Mouse (Mus musculus) limb, embryonic 14.5 days (tissue): ENCODE data around the gene Deup1. TPM values are rescaled to one million over a fixed set of nuclear protein-coding genes. Genes with fewer than 3 reads are reported as not detected.
"Not testable (repeated sequence)": the region's sequence is repeated elsewhere in the genome, so short reads cannot be mapped to it uniquely, and the experiment has no call there.

Experiments used
- ATAC-seq: fragments of 200-750 bp; cut with Nextera tagmentation; 2 replicates; pipeline ENCODE4 v1.8.0; 2017; ENCODE audit warnings: low read depth, moderate number of reproducible peaks, moderate TSS enrichment; ENCODE audit not compliant: low FRiP score
- DNase-seq: peaks from one replicate; pipeline ENCODE4 v3.0.0-alpha.2; 2015; ENCODE audit warnings: low spot score
- H3K27ac ChIP-seq: fragments of 300-500 bp; sonication (generic); replicated peaks from 2 replicates; pipeline ENCODE4 v1.5.1; 2014; ENCODE audit warnings: low read depth, mild to moderate bottlenecking, low read length, moderate library complexity, mixed read lengths
- H3K27me3 ChIP-seq: fragments of 300-500 bp; sonication (generic); 2 replicates; pipeline ENCODE4 v1.6.1; 2014; ENCODE audit warnings: low read length, mixed read lengths; ENCODE audit not compliant: control insufficient read depth, insufficient read depth
- H3K36me3 ChIP-seq: fragments of 300-500 bp; sonication (generic); 2 replicates; pipeline ENCODE4 v1.6.1; 2014; ENCODE audit warnings: mild to moderate bottlenecking, low read length, moderate library complexity, mixed read lengths; ENCODE audit not compliant: control insufficient read depth, insufficient read depth
- H3K4me1 ChIP-seq: fragments of 300-500 bp; sonication (generic); 2 replicates; pipeline ENCODE4 v1.6.1; 2014; ENCODE audit warnings: antibody characterized with exemption, low read length, mixed read lengths; ENCODE audit not compliant: control insufficient read depth, insufficient read depth
- H3K4me2 ChIP-seq: fragments of 300-500 bp; sonication (generic); replicated peaks from 2 replicates; pipeline ENCODE4 v1.6.1; 2014; ENCODE audit warnings: low read depth, mild to moderate bottlenecking, low read length, moderate library complexity; ENCODE audit not compliant: severe bottlenecking
- H3K4me3 ChIP-seq: fragments of 300-500 bp; sonication (generic); replicated peaks from 2 replicates; pipeline ENCODE4 v1.5.1; 2014; ENCODE audit warnings: low read length
- H3K9ac ChIP-seq: fragments of 300-500 bp; sonication (generic); 2 replicates; pipeline ENCODE4 v1.6.1; 2014; ENCODE audit warnings: mild to moderate bottlenecking, low read depth, low read length, moderate library complexity; ENCODE audit not compliant: severe bottlenecking
- H3K9me3 ChIP-seq: fragments of 300-500 bp; sonication (generic); 2 replicates; pipeline ENCODE4 v1.6.1; 2016; ENCODE audit warnings: low read length; ENCODE audit not compliant: control insufficient read depth
- POLR2A ChIP-seq: fragments of 200-500 bp; IDR thresholded peaks from 2 replicates; pipeline ENCODE4 v1.8.0; 2012; ENCODE audit warnings: inconsistent platforms, mild to moderate bottlenecking, moderate library complexity, borderline replicate concordance; ENCODE audit not compliant: insufficient read depth, insufficient read length; ENCODE audit errors: extremely low read depth
- WGBS: fragments of 180-500 bp; shearing (Covaris S2); extraction: QIAGEN DNeasy Blood & Tissue Kit; methylation state at CpG from one replicate; pipeline ENCODE4 v1.1.7; 2014; 5-methylcytosine and 5-hydroxymethylcytosine counted together
- polyA plus RNA-seq, 2 experiments: library from polyadenylated mRNA; depleted of rRNA in 1 of 2; stranded (reverse) in 1 of 2; unstranded in 1 of 2; fragments of >200 nt; fragmentation: Nextera tagmentation in 1 of 2; extraction: Ambion mirVana in 1 of 2; gene quantifications; 2 replicates each; pipeline versions ENCODE4 v1.2.1 to v1.2.3; 2012 to 2014

Gene Deup1
- polyA plus RNA-seq, 2 experiments: 0.10 TPM; not detected in 1

DNA sequence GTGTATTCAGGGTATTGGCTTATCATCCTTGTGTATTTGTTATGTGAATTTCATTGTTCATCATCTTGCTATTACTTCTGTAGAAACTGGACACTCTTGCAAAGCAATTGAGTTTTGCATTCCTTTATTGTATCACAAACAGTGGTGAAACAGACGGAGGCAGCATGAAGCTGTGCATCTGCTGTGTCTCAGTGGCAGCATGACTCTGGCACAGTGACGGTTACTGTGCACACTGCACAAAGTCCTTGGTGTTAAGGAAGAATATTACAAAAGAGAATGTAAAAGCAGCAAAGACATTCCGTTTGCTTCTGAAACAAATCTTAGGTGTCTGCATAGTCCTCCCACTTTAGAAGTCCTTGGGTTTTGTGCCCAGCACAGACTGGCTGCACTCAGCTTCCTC lies 67.3 kb downstream of the Deup1 start:
- Histone ChIP-seq H3K9ac (no peak overlapping the region), H3K36me3 (no peaks in the 10 kb centered on the region), H3K4me3 (no peak overlapping the region), H3K9me3 (no peaks in the 10 kb centered on the region), H3K27me3 (no peaks in the 10 kb centered on the region), H3K4me2 (no peak overlapping the region), H3K27ac (no peak overlapping the region), H3K4me1 (no peaks in the 10 kb centered on the region)
- TF ChIP-seq POLR2A: no peak
- no peak for DNase-seq
- ATAC-seq: no peak
- 66% methylated on average over 3 of the region's 3 CpGs for WGBS

DNA sequence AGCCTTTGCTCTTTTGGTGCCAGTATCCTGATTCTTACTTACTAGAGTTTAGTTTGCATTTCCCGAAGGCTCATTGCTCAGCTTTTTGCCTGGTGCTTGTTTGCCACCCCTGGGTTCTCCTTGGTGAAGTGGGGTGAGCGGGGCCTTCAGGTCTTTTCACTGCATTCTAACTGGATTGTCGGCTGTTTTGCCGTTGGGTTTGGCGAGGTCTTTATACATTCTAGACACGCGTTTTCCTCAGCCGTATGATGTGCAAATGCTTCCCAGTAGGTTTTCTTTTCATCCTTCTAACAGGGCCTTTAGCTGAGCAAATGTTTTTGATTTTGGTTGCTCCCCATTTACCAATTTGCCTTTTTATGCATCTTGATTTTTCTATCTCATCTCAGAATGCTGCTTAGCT lies 74.4 kb downstream of the Deup1 start:
- H3K9ac ChIP-seq: no peak overlapping the region
- TF ChIP-seq POLR2A: no peak
- no peaks in the 10 kb centered on the region for H3K27me3 ChIP-seq
- no peak overlapping the region for H3K4me2 ChIP-seq
- DNase-seq (no peak), ATAC-seq (no peak)
- H3K4me3 ChIP-seq: no peak overlapping the region
- no peaks in the 10 kb centered on the region for H3K9me3 ChIP-seq
- WGBS: 70% methylated on average over 8 of the region's 8 CpGs
- no peaks in the 10 kb centered on the region for H3K36me3 ChIP-seq
- no peak overlapping the region for H3K27ac ChIP-seq
- no peaks in the 10 kb centered on the region for H3K4me1 ChIP-seq

DNA sequence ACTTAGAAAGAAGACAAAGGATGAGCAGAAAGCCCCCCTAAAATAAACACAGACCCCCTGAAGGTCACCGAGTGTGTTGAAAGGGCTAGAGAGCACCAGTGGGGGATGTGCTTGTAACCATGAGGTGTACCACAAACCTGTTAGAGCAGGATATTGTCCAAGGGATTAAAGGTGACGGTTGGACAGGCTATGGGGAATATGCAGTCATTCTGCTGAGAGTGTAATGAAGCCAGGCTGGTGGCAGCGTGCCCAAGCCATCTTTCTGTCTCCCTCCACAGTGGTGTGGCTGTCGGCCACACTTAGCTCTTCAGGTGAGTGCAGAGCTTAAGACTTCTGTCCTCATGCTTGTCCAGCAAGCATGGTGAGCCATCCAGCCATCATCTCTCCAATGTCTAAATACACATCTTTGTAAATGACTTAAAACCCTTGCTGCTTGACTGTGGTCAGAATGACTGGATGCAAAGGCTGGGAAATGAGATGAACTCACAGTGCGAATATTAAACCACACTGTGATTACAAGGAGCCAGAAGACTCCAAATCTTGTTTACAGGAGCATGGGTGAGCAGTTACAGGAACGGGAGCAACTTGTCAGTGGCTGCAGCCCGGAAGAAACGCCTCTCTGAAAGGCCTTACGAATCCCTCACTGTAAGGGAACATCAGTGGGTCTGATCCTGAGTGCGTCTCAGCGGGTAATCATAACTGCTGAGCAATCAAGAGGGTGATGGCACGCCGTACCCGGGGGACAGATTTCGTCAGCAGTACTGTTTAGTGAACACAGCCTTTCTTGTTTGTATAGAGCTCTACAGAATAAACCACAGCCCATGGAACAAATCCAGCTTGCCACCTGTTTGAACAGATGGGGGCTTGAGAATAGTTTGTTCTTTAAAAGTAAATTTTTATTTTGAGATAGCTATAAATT lies 75.5 kb downstream of the Deup1 start:
- ATAC-seq: no peak
- WGBS: 74% methylated on average over 15 of the region's 15 CpGs
- Histone ChIP-seq H3K27ac (no peak overlapping the region), H3K36me3 (no peaks in the 10 kb centered on the region), H3K27me3 (no peaks in the 10 kb centered on the region), H3K4me1 (no peaks in the 10 kb centered on the region), H3K4me3 (no peak overlapping the region), H3K9me3 (no peaks in the 10 kb centered on the region), H3K9ac (no peak overlapping the region), H3K4me2 (no peak overlapping the region)
- TF ChIP-seq POLR2A: no peak
- DNase-seq: no peak

DNA sequence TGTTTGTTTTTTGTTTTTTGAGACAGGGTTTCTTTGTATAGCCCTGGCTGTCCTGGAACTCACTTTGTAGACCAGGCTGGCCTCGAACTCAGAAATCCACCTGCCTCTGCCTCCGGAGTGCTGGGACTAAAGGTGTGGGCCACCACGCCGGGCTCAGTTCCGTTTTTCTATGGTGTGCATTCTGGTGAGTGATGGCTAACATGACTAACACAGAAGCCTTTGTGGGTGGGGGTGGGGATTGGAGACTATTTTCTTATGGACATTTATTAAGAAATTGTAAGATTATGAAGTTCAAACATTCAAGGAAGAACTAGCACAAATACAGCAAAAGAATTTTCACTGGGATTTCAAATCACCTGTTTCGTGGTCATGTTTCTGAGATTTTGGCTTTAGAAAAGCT lies 76.7 kb downstream of the Deup1 start:
- ATAC-seq: not testable (repeated sequence)
- 89% methylated on average over 6 of the region's 6 CpGs for WGBS

DNA sequence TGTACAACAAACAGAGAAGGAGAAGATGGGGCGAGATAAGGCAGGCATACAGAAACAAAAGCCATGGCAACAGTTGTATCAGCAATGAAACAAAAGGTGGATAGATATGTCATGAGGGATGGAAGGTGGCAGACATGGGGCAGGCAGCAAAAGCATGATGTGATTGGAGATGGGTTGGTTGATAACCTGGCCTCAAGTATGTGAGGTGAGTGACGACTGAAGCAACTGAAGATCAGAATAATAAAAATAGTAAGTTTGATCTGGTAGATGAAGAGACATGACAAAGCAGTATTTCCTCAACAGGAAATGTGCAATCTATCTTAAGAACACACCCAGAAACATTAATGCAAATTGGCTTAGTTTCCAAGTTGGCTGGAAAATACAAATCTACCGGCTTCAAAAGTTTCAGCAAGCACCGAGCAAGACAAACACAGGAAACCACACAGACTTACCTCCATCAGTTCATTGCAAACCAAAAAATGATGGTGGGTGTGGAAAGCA lies 77.2 kb downstream of the Deup1 start:
- DNase-seq (no peak), ATAC-seq (no peak)
- H3K9me3 ChIP-seq: no peaks in the 10 kb centered on the region
- H3K4me2 ChIP-seq: no peak overlapping the region
- no peaks in the 10 kb centered on the region for H3K4me1 ChIP-seq
- 81% methylated on average over 4 of the region's 4 CpGs for WGBS
- no peak overlapping the region for H3K4me3 ChIP-seq
- H3K9ac ChIP-seq: no peak overlapping the region
- no peaks in the 10 kb centered on the region for H3K27me3 ChIP-seq
- H3K36me3 ChIP-seq: peaks cover 3% of the 10 kb centered on the region; the same call in 1 of the 2 replicates
- no peak overlapping the region for H3K27ac ChIP-seq
- no peak for TF ChIP-seq POLR2A

More for the DNA sequence above, 76.7 kb downstream of the Deup1 start:
- not testable (repeated sequence) for H3K9me3 ChIP-seq, H3K4me2 ChIP-seq, H3K4me3 ChIP-seq, H3K36me3 ChIP-seq, H3K27me3 ChIP-seq, H3K27ac ChIP-seq, DNase-seq, H3K4me1 ChIP-seq, H3K9ac ChIP-seq
